Mouse (Mus musculus) heart, postnatal 36 days (tissue): ENCODE measurements at regions not wholly inside any gene's neighbourhood (a gene's known extent, or its start where the extent isn't known, plus 50 kb on each side); places are given as distances from the start of the nearest gene placed in this dataset.
A peak's percentile ranks its signal among the peaks of the same experiment; 100 is the strongest.
"Not testable (repeated sequence)": the region's sequence is repeated elsewhere in the genome, so short reads cannot be mapped to it uniquely, and the experiment has no call there.

Experiments
- DNase-seq, 2 experiments: peaks; one replicate each; pipeline ENCODE4 v3.0.0; 2021 to 2022
- intact Hi-C: fragments of 180-260 bp; cut with DNase I; formaldehyde crosslinking; loops from one replicate; pipeline ENCODE4 v1.15.1; 2025

GRCm38 (mm10) chr10:62055408-62055807 lies 76.5 kb upstream of the Col13a1 start:
- peak; percentile 17 to 24 for DNase-seq

GRCm38 (mm10) chr10:62049782-62050192 lies 70.9 kb upstream of the Col13a1 start:
- intact Hi-C loops, result no loop called here
- peak; percentile 44 to 48 for DNase-seq

More at GRCm38 (mm10) chr10:62055408-62055807, 76.5 kb upstream of the Col13a1 start:
- intact Hi-C loops, result loop anchor here (1.0 to 5.0 kb wide), 3 partner anchors 47 to 127 kb away; no protein-coding TSS in a partner anchor

GRCm38 (mm10) chr10:62044408-62044807 lies 65.5 kb upstream of the Col13a1 start:
- intact Hi-C loops, result no loop called here
- no peak for DNase-seq

- intact Hi-C loops, result no loop called here
- DNase-seq, result no peak
These were observed 61.0 kb upstream of the Col13a1 start for GRCm38 (mm10) chr10:62039915-62040314.

GRCm38 (mm10) chr10:62038656-62039055 lies 59.7 kb upstream of the Col13a1 start:
- no peak for DNase-seq

GRCm38 (mm10) chr10:62037402-62038199 lies 58.7 kb upstream of the Col13a1 start:
- intact Hi-C loops, result no loop called here
- no peak for DNase-seq

More at GRCm38 (mm10) chr10:62038656-62039055, 59.7 kb upstream of the Col13a1 start:
- intact Hi-C loops, result no loop called here

- intact Hi-C loops, result no loop called here
- DNase-seq, result no peak
These were observed 57.9 kb upstream of the Col13a1 start for GRCm38 (mm10) chr10:62036815-62037214.

- no peak for DNase-seq
- intact Hi-C loops, result no loop called here
These were observed 55.4 kb upstream of the Col13a1 start for GRCm38 (mm10) chr10:62034291-62034690.

- intact Hi-C loops, result no loop called here
- DNase-seq, result peak; percentile 20 to 26
These were observed 54.8 kb upstream of the Col13a1 start for GRCm38 (mm10) chr10:62033748-62034147.

GRCm38 (mm10) chr10:62031986-62032385 lies 53.1 kb upstream of the Col13a1 start:
- DNase-seq, intact Hi-C loops: not testable (repeated sequence)

- DNase-seq, result no peak
These were observed 50.4 kb upstream of the Col13a1 start for GRCm38 (mm10) chr10:62029271-62029670.

More at GRCm38 (mm10) chr10:62029271-62029670, 50.4 kb upstream of the Col13a1 start:
- intact Hi-C loops, result no loop called here
